Mouse (Mus musculus): ENCODE measurements around the gene Ssh3. TPM values are rescaled to one million over a fixed set of nuclear protein-coding genes. Genes with fewer than 3 reads are reported as not detected.
A peak's percentile ranks its signal among the peaks of the same experiment; 100 is the strongest.

Ssh3 gene
- total RNA-seq, 2 experiments from 2014 or later: 57.5 to 58.7 TPM

DNA sequence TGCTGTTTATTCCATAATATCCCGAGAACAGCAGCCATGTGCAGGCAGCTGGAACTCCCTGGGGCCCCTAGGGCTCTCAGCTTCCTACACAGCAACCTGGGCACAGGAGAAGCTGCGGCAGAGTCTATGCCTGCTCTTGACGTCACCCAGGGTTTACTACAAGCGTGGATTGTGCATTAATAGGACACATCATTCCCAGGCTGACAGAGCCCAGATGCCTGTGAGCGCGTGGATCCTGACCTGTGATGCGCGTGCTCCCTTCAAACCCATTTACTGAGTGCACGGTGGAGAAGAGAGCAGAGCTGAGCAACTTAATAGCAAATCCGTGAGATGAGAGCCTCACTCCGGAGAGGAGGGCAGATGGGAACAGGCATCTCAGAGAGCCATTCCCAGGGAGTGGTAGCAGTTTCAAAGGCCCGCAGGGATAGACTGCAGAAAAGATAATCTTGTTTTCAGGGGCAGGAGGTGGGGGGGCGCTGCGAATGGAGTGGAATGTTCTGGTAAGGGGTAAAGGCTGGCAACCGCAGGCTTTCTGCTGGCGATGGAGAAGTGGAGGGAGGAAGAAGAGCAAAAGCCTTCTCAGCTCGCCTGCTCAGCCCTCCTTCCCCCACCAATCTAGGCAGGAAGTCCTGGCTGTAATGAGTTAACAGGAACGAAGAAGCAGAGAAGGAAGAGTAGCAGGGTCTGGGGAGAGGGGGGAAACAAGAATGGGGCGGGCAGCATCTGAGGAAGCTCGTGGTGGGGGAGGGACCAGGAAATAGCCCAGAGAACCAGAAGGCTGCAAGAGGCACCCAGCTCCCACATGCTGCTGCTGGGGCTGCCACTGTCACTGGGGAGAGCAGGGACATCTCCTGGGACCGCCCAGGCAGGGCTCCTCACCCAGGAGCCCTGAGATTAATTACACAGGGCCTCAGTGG is 33.0 kb upstream of the Ssh3 start:
- H3K27ac ChIP-seq: peak overlapping the region; percentile 97
- no peak for DNase-seq (ENCODE audit: low spot score in 2 of 2)
- no peak for TF ChIP-seq CTCF (conservative IDR thresholded peaks at IDR 0.05)
- peak overlapping the region; percentile 71 for H3K4me3 ChIP-seq

DNA sequence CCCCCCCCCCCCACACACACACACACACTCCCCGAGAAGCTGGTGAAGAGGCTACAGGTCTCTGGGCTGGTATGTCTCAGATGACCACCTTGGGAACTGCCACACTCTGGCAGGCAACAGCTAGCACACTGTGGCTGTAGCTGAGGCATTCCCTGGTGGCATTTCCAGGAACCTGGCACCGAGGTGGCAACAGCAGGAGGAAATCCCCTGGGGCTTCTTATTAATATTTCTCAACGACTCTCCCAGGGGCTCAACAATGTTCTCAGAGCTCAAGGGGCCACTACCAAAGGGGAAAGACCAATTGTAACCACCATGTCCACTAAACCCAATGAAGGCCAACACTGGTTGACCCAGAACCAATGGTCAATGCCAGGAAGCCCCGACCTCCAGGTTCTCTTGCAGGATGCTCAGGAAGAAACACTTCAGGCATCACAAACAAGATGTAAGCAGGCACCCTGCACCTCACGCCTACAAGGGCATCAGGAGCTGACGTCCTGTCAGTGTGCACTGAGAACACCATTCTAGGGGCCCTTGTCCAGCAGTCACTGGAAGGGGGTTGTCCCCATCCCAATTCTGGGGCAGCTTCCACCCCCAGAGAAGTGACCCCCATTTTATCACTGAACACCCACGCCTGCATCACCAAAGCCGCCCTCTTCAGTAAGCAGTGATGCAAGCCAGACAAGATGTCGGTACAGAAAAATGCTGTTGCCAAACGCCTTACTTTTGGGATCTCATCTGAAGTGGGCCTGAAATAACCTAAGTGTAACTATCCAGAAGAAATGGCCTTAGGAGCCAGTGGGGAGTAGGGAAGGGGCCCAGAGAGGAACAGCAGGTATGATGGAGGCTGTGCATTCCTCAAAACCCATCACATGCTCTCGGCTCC is 32.1 kb upstream of the Ssh3 start:
- peak overlapping the region; percentile 71 for H3K4me3 ChIP-seq
- DNase-seq (ENCODE audit: low spot score in 2 of 2): no peak
- H3K27ac ChIP-seq: peak overlapping the region; percentile 97
- TF ChIP-seq CTCF (conservative IDR thresholded peaks at IDR 0.05): no peak

- no peak for TF ChIP-seq CTCF (conservative IDR thresholded peaks at IDR 0.05)
- H3K27ac ChIP-seq: peak overlapping the region; percentile 97; the same call in 1 of the 2 replicates
- H3K4me3 ChIP-seq: no peak overlapping the region
- peak in 1 of 2 experiments; percentile 41 for DNase-seq (ENCODE audit: low spot score in 2 of 2)
Measured at GRCm38 (mm10) chr19:4300271-4300704, 31.3 kb upstream of the Ssh3 start.

DNA sequence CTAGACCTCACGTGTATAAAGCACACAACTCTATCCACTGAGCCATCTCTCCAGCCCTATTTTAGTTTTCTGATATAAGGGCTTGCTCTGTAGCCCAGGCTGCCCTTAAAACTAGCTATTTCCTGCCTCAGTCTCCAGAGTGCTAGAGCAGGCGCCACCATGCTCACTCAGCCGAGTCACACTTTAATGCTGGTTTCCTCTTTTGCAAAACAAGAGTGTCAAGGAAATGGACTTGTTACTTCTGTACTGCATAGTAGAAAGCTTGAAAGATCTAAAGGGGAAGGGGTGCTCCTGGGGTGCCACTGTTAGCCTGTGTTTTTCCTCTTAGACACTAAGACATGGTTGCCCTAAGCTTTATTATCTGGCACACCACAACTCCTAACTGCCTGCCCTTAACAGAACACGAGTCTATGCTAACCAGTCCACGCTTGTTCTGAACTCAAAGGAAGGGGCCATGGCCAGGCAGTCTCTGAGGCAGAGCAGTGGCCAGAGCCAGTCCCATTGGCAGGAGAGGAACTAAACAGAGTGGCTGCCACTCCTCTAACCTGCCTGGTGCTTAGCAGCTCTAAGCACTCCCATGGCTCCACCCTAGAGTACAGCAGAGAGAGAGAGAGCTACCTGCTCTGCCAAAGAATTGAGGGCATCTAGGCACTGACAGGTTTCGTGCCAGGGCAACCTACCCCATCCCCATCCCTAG is 30.7 kb upstream of the Ssh3 start:
- H3K4me3 ChIP-seq: no peak overlapping the region
- DNase-seq (ENCODE audit: low spot score in 2 of 2): no peak
- H3K27ac ChIP-seq: peak overlapping the region; percentile 97; the same call in 1 of the 2 replicates
- no peak for TF ChIP-seq CTCF (conservative IDR thresholded peaks at IDR 0.05)

DNA sequence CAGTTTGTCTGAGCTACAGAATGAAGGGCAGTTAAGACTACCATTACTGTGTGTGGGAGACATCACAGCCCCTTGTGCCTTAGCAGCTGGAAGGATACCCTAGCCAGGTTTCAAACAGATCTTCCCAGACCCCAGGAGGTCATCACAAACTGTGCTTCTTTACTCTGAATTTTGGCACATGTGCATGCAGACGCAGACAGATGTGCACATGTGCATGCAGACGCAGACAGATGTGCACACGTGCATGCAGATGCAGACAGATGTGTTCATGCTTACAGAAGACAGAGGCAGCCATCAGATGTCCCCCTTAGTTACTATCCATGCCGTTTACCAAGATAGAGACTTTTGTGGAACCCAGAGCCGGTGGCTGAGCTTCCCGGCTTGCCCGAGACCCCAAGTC is 30.1 kb upstream of the Ssh3 start:
- TF ChIP-seq CTCF (conservative IDR thresholded peaks at IDR 0.05): no peak
- peak overlapping the region; percentile 57; the same call in 1 of the 2 replicates for H3K27ac ChIP-seq
- no peak overlapping the region for H3K4me3 ChIP-seq
- no peak for DNase-seq (ENCODE audit: low spot score in 2 of 2)

DNA sequence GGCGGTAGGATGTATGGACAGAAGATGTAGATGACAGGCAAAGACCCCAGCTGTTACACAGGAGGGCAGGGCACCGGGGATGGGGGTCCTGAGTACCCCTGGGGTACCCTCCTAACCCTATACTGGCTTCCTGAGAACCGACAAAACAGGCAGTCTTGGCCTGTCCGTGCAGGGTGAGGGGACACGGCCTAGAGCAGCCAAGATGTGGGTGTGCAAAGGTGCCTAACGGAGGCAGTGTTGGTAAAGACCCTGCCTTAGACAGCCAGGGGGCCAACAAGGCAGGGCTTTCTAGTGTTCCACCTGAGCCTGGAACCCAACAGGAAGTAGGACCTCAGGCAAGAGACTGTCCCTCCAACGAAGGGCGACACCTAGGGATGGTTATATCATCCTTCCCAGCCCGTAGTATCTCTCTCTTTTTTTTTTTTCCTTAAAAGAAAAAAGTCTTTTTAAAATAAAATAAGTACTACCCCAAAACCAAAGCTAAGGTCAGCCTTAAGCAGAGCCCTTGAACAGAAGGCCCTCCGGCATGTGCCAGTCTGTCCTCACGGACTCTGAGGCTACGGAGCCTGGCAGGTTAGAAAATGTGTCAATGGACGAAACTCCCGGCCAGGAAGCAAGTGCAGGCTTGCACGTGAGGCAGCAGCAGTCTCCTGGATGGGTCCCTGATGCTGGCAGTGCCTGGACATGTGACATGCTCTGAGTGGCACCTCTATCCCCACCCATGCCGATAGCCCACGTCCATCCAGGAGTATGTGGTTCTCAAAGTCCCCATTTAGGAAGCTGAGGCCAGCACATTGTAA is 29.5 kb upstream of the Ssh3 start:
- Histone ChIP-seq H3K27ac (peak overlapping the region; percentile 57; the same call in 1 of the 2 replicates), H3K4me3 (no peak overlapping the region)
- DNase-seq (ENCODE audit: low spot score in 2 of 2): no peak
- TF ChIP-seq CTCF (conservative IDR thresholded peaks at IDR 0.05): no peak

GRCm38 (mm10) chr19:4297851-4298250 is 28.9 kb upstream of the Ssh3 start:
- peak; percentile 44 for TF ChIP-seq CTCF (conservative IDR thresholded peaks at IDR 0.05)
- no peak overlapping the region for H3K4me3 ChIP-seq
- peak overlapping the region; percentile 18; the same call in 1 of the 2 replicates for H3K27ac ChIP-seq
- DNase-seq (ENCODE audit: low spot score in 2 of 2): no peak

- no peak overlapping the region; the same call in 1 of the 2 replicates for H3K27ac ChIP-seq
- DNase-seq (ENCODE audit: low spot score in 2 of 2): no peak
- no peak overlapping the region for H3K4me3 ChIP-seq
- TF ChIP-seq CTCF (conservative IDR thresholded peaks at IDR 0.05): no peak
Measured at GRCm38 (mm10) chr19:4296611-4297010, 27.6 kb upstream of the Ssh3 start.

- DNase-seq (ENCODE audit: low spot score in 2 of 2): no peak
- Histone ChIP-seq H3K27ac (no peak overlapping the region; the same call in 1 of the 2 replicates), H3K4me3 (no peak overlapping the region)
- TF ChIP-seq CTCF (conservative IDR thresholded peaks at IDR 0.05): no peak
Measured at GRCm38 (mm10) chr19:4295391-4295790, 26.4 kb upstream of the Ssh3 start.

- TF ChIP-seq CTCF (conservative IDR thresholded peaks at IDR 0.05): no peak
- H3K27ac ChIP-seq: peak overlapping the region; percentile 59
- DNase-seq (ENCODE audit: low spot score in 2 of 2): no peak
Measured at GRCm38 (mm10) chr19:4294381-4295097, 25.6 kb upstream of the Ssh3 start.

GRCm38 (mm10) chr19:4291161-4291560 is 22.2 kb upstream of the Ssh3 start:
- Histone ChIP-seq H3K27ac (no peak overlapping the region), H3K4me3 (no peak overlapping the region)
- DNase-seq (ENCODE audit: low spot score in 2 of 2): no peak
- TF ChIP-seq CTCF (conservative IDR thresholded peaks at IDR 0.05): no peak

More at GRCm38 (mm10) chr19:4294381-4295097, 25.6 kb upstream of the Ssh3 start:
- no peak overlapping the region for H3K4me3 ChIP-seq

All from layer of hippocampus, adult 2 months (tissue).